Mouse (Mus musculus): ENCODE data around the gene Fignl2. TPM values are rescaled to one million over a fixed set of nuclear protein-coding genes. Genes with fewer than 3 reads are reported as not detected.

Gene Fignl2
- polyA plus RNA-seq, 1 experiment from 2014 or later, result 0.48 TPM

- no peak for DNase-seq (ENCODE audit: low spot score)
- no peak overlapping the region for H3K27ac ChIP-seq (ENCODE audit: low read length)
- H3K27me3 ChIP-seq (replicated peaks; ENCODE audit: insufficient read depth, low read length), result no peaks in the 10 kb centered on the region
- no peak for TF ChIP-seq CTCF (IDR thresholded peaks at IDR 0.05)
- no peaks in the 10 kb centered on the region for H3K4me1 ChIP-seq (ENCODE audit: insufficient read depth, low read depth, low read length)
- 88% methylated on average over 8 of the region's 8 CpGs for WGBS
- H3K36me3 ChIP-seq (ENCODE audit: insufficient read depth, low read length), result no peaks in the 10 kb centered on the region
- no peaks in the 10 kb centered on the region for H3K9me3 ChIP-seq (ENCODE audit: low read length)
- no peak overlapping the region for H3K9ac ChIP-seq (replicated peaks; ENCODE audit: low read depth)
- no peak overlapping the region for H3K4me2 ChIP-seq (replicated peaks; ENCODE audit: low read depth, low read length)
- no peak for ATAC-seq
- no peak overlapping the region for H3K4me3 ChIP-seq (ENCODE audit: low read depth, low read length)
Observed at GRCm38 (mm10) chr15:101091551-101091950, 13.2 kb upstream of the Fignl2 start.

GRCm38 (mm10) chr15:101088291-101088690, 9.9 kb upstream of the Fignl2 start:
- no peak overlapping the region for H3K4me3 ChIP-seq (ENCODE audit: low read depth, low read length)
- DNase-seq (ENCODE audit: low spot score) (no peak), ATAC-seq (no peak)
- TF ChIP-seq EP300 (IDR thresholded peaks at IDR 0.05) (no peak), CTCF (IDR thresholded peaks at IDR 0.05) (no peak)
- no peak overlapping the region for H3K9ac ChIP-seq (replicated peaks; ENCODE audit: low read depth)
- H3K4me2 ChIP-seq (replicated peaks; ENCODE audit: low read depth, low read length), result no peak overlapping the region
- WGBS, result 63% methylated on average over 4 of the region's 4 CpGs
- H3K9me3 ChIP-seq (ENCODE audit: low read length), result no peaks in the 10 kb centered on the region
- no peaks in the 10 kb centered on the region for H3K36me3 ChIP-seq (ENCODE audit: insufficient read depth, low read length)
- no peak overlapping the region for H3K27ac ChIP-seq (ENCODE audit: low read length)
- no peaks in the 10 kb centered on the region for H3K4me1 ChIP-seq (ENCODE audit: insufficient read depth, low read depth, low read length)
- no peaks in the 10 kb centered on the region for H3K27me3 ChIP-seq (replicated peaks; ENCODE audit: insufficient read depth, low read length)

- H3K4me3 ChIP-seq (ENCODE audit: low read depth, low read length), result no peak overlapping the region
- no peak overlapping the region for H3K4me2 ChIP-seq (replicated peaks; ENCODE audit: low read depth, low read length)
- no peaks in the 10 kb centered on the region for H3K9me3 ChIP-seq (ENCODE audit: low read length)
- no peaks in the 10 kb centered on the region for H3K27me3 ChIP-seq (replicated peaks; ENCODE audit: insufficient read depth, low read length)
- DNase-seq (ENCODE audit: low spot score) (no peak), ATAC-seq (0 out of 2 replicates have a peak, but pooled peaks have one; percentile 39)
- H3K9ac ChIP-seq (replicated peaks; ENCODE audit: low read depth), result no peak overlapping the region
- H3K36me3 ChIP-seq (ENCODE audit: insufficient read depth, low read length), result no peaks in the 10 kb centered on the region
- 36% methylated on average over 3 of the region's 3 CpGs for WGBS
- H3K4me1 ChIP-seq (ENCODE audit: insufficient read depth, low read depth, low read length), result no peaks in the 10 kb centered on the region
- H3K27ac ChIP-seq (ENCODE audit: low read length), result no peak overlapping the region
- TF ChIP-seq EP300 (IDR thresholded peaks at IDR 0.05), result no peak
- no peak for TF ChIP-seq CTCF (IDR thresholded peaks at IDR 0.05)
Observed at GRCm38 (mm10) chr15:101086956-101087355, 8.6 kb upstream of the Fignl2 start.

GRCm38 (mm10) chr15:101086451-101086850, 8.1 kb upstream of the Fignl2 start:
- no peak for ATAC-seq
- DNase-seq (ENCODE audit: low spot score), result no peak
- Histone ChIP-seq H3K4me3 (ENCODE audit: low read depth, low read length) (no peak overlapping the region), H3K36me3 (ENCODE audit: insufficient read depth, low read length) (no peaks in the 10 kb centered on the region), H3K4me2 (replicated peaks; ENCODE audit: low read depth, low read length) (no peak overlapping the region), H3K9ac (replicated peaks; ENCODE audit: low read depth) (no peak overlapping the region), H3K4me1 (ENCODE audit: insufficient read depth, low read depth, low read length) (no peaks in the 10 kb centered on the region), H3K27me3 (replicated peaks; ENCODE audit: insufficient read depth, low read length) (no peaks in the 10 kb centered on the region), H3K27ac (ENCODE audit: low read length) (no peak overlapping the region), H3K9me3 (ENCODE audit: low read length) (no peaks in the 10 kb centered on the region)
- no peak for TF ChIP-seq CTCF (IDR thresholded peaks at IDR 0.05)
- no peak for TF ChIP-seq EP300 (IDR thresholded peaks at IDR 0.05)
- WGBS, result 63% methylated on average over 9 of the region's 9 CpGs

GRCm38 (mm10) chr15:101084499-101084898, 6.1 kb upstream of the Fignl2 start:
- no peak for TF ChIP-seq CTCF (IDR thresholded peaks at IDR 0.05)
- Histone ChIP-seq H3K36me3 (ENCODE audit: insufficient read depth, low read length) (no peaks in the 10 kb centered on the region), H3K4me1 (ENCODE audit: insufficient read depth, low read depth, low read length) (no peaks in the 10 kb centered on the region), H3K9me3 (ENCODE audit: low read length) (no peaks in the 10 kb centered on the region), H3K9ac (replicated peaks; ENCODE audit: low read depth) (no peak overlapping the region), H3K4me3 (ENCODE audit: low read depth, low read length) (no peak overlapping the region), H3K27me3 (replicated peaks; ENCODE audit: insufficient read depth, low read length) (no peaks in the 10 kb centered on the region), H3K4me2 (replicated peaks; ENCODE audit: low read depth, low read length) (no peak overlapping the region), H3K27ac (ENCODE audit: low read length) (no peak overlapping the region)
- WGBS, result 71% methylated on average over 10 of the region's 10 CpGs
- no peak for ATAC-seq
- no peak for DNase-seq (ENCODE audit: low spot score)

GRCm38 (mm10) chr15:101082236-101082635, 3.9 kb upstream of the Fignl2 start:
- H3K4me1 ChIP-seq (ENCODE audit: insufficient read depth, low read depth, low read length), result peaks cover 3% of the 10 kb centered on the region; the same call in 1 of the 2 replicates
- no peak overlapping the region for H3K9ac ChIP-seq (replicated peaks; ENCODE audit: low read depth)
- 47% methylated on average over 4 of the region's 4 CpGs for WGBS
- H3K27me3 ChIP-seq (replicated peaks; ENCODE audit: insufficient read depth, low read length), result no peaks in the 10 kb centered on the region
- H3K27ac ChIP-seq (ENCODE audit: low read length), result peak overlapping the region; percentile 57
- ATAC-seq (peak; percentile 20; the same call in 1 of the 2 replicates), DNase-seq (ENCODE audit: low spot score) (peak; percentile 61)
- H3K36me3 ChIP-seq (ENCODE audit: insufficient read depth, low read length), result no peaks in the 10 kb centered on the region
- H3K4me2 ChIP-seq (replicated peaks; ENCODE audit: low read depth, low read length), result no peak overlapping the region
- H3K9me3 ChIP-seq (ENCODE audit: low read length), result no peaks in the 10 kb centered on the region
- TF ChIP-seq EP300 (IDR thresholded peaks at IDR 0.05) (peak; percentile 32; the same call in 1 of the 2 replicates), CTCF (IDR thresholded peaks at IDR 0.05) (no peak)
- H3K4me3 ChIP-seq (ENCODE audit: low read depth, low read length), result no peak overlapping the region

GRCm38 (mm10) chr15:101081035-101081548, 2.7 kb upstream of the Fignl2 start:
- Histone ChIP-seq H3K4me2 (replicated peaks; ENCODE audit: low read depth, low read length) (no peak overlapping the region), H3K27me3 (replicated peaks; ENCODE audit: insufficient read depth, low read length) (no peaks in the 10 kb centered on the region), H3K9me3 (ENCODE audit: low read length) (no peaks in the 10 kb centered on the region), H3K9ac (replicated peaks; ENCODE audit: low read depth) (no peak overlapping the region), H3K4me1 (ENCODE audit: insufficient read depth, low read depth, low read length) (peaks cover 12% of the 10 kb centered on the region; the same call in 1 of the 2 replicates), H3K36me3 (ENCODE audit: insufficient read depth, low read length) (no peaks in the 10 kb centered on the region), H3K4me3 (ENCODE audit: low read depth, low read length) (no peak overlapping the region), H3K27ac (ENCODE audit: low read length) (peak overlapping the region; percentile 88)
- DNase-seq (ENCODE audit: low spot score) (no peak), ATAC-seq (no peak)
- TF ChIP-seq EP300 (IDR thresholded peaks at IDR 0.05) (peak; percentile 13; the same call in 1 of the 2 replicates), CTCF (IDR thresholded peaks at IDR 0.05) (no peak)
- 56% methylated on average over 7 of the region's 7 CpGs for WGBS
